Mouse (Mus musculus): ENCODE measurements around the gene Unc45a. TPM values are rescaled to one million over a fixed set of nuclear protein-coding genes. Genes with fewer than 3 reads are reported as not detected.

The Unc45a gene
- polyA plus RNA-seq, 1 experiment from 2014 or later, result 57.0 TPM

GRCm38 (mm10) chr7:80324043-80324815 is 16.6 kb downstream of the Unc45a start, which contains the start of gene Rccd1:
TSS of gene Rccd1 (minus strand) at chr7:80324454.
- Histone ChIP-seq H3K9me3 (ENCODE audit: control insufficient read depth, low read length) (no peaks in the 10 kb centered on the region), H3K27me3 (replicated peaks; ENCODE audit: control insufficient read depth, insufficient read depth, low read length) (no peaks in the 10 kb centered on the region), H3K4me2 (ENCODE audit: low read length) (peak within 1 kb of the TSS; percentile 87), H3K4me3 (ENCODE audit: low read length) (peak within 1 kb of the TSS; percentile 69), H3K36me3 (ENCODE audit: control insufficient read depth, insufficient read depth, low read length) (peaks cover 44% of the 10 kb centered on the region), H3K4me1 (ENCODE audit: control insufficient read depth, insufficient read depth, low read depth, low read length) (peaks cover 20% of the 10 kb centered on the region), H3K9ac (ENCODE audit: low read depth, low read length) (peak within 1 kb of the TSS; percentile 78), H3K27ac (ENCODE audit: low read depth, low read length) (peak within 1 kb of the TSS; percentile 95)
- 2% methylated on average over 38 of the region's 38 CpGs for WGBS
- peak; percentile 99 for ATAC-seq

- Histone ChIP-seq H3K27me3 (replicated peaks; ENCODE audit: control insufficient read depth, insufficient read depth, low read length) (no peaks in the 10 kb centered on the region), H3K4me1 (ENCODE audit: control insufficient read depth, insufficient read depth, low read depth, low read length) (peaks cover 20% of the 10 kb centered on the region), H3K4me2 (ENCODE audit: low read length) (peak overlapping the region; percentile 87), H3K9me3 (ENCODE audit: control insufficient read depth, low read length) (no peaks in the 10 kb centered on the region), H3K4me3 (ENCODE audit: low read length) (peak overlapping the region; percentile 69), H3K36me3 (ENCODE audit: control insufficient read depth, insufficient read depth, low read length) (peaks cover 36% of the 10 kb centered on the region), H3K9ac (ENCODE audit: low read depth, low read length) (peak overlapping the region; percentile 78), H3K27ac (ENCODE audit: low read depth, low read length) (peak overlapping the region; percentile 95)
- ATAC-seq, result no peak
- WGBS, result 21% methylated on average over 8 of the region's 8 CpGs
Measured at GRCm38 (mm10) chr7:80323336-80323735, 17.5 kb downstream of the Unc45a start.

- Histone ChIP-seq H3K27ac (ENCODE audit: low read depth, low read length) (no peak overlapping the region), H3K9me3 (ENCODE audit: control insufficient read depth, low read length) (no peaks in the 10 kb centered on the region), H3K36me3 (ENCODE audit: control insufficient read depth, insufficient read depth, low read length) (peaks cover 12% of the 10 kb centered on the region), H3K27me3 (replicated peaks; ENCODE audit: control insufficient read depth, insufficient read depth, low read length) (no peaks in the 10 kb centered on the region), H3K9ac (ENCODE audit: low read depth, low read length) (no peak overlapping the region), H3K4me3 (ENCODE audit: low read length) (no peak overlapping the region), H3K4me2 (ENCODE audit: low read length) (no peak overlapping the region), H3K4me1 (ENCODE audit: control insufficient read depth, insufficient read depth, low read depth, low read length) (peaks cover 17% of the 10 kb centered on the region)
- WGBS, result 80% methylated on average over 19 of the region's 19 CpGs
- ATAC-seq, result no peak
Measured at GRCm38 (mm10) chr7:80319846-80320496, 20.8 kb downstream of the Unc45a start.

- 91% methylated on average over 4 of the region's 4 CpGs for WGBS
- Histone ChIP-seq H3K9ac (ENCODE audit: low read depth, low read length) (no peak overlapping the region), H3K9me3 (ENCODE audit: control insufficient read depth, low read length) (no peaks in the 10 kb centered on the region), H3K27me3 (replicated peaks; ENCODE audit: control insufficient read depth, insufficient read depth, low read length) (no peaks in the 10 kb centered on the region), H3K27ac (ENCODE audit: low read depth, low read length) (no peak overlapping the region), H3K4me2 (ENCODE audit: low read length) (no peak overlapping the region), H3K36me3 (ENCODE audit: control insufficient read depth, insufficient read depth, low read length) (peaks cover 15% of the 10 kb centered on the region), H3K4me3 (ENCODE audit: low read length) (no peak overlapping the region), H3K4me1 (ENCODE audit: control insufficient read depth, insufficient read depth, low read depth, low read length) (peaks cover 16% of the 10 kb centered on the region)
- ATAC-seq, result no peak
Measured at GRCm38 (mm10) chr7:80318670-80319069, 22.1 kb downstream of the Unc45a start.

GRCm38 (mm10) chr7:80317439-80318115 is 23.2 kb downstream of the Unc45a start:
- WGBS, result 68% methylated on average over 1 of the region's 1 CpGs

GRCm38 (mm10) chr7:80315733-80316132 is 25.1 kb downstream of the Unc45a start:
- Histone ChIP-seq H3K4me1 (ENCODE audit: control insufficient read depth, insufficient read depth, low read depth, low read length) (no peaks in the 10 kb centered on the region), H3K27ac (ENCODE audit: low read depth, low read length) (no peak overlapping the region), H3K4me2 (ENCODE audit: low read length) (no peak overlapping the region), H3K9me3 (ENCODE audit: control insufficient read depth, low read length) (no peaks in the 10 kb centered on the region), H3K4me3 (ENCODE audit: low read length) (no peak overlapping the region), H3K27me3 (replicated peaks; ENCODE audit: control insufficient read depth, insufficient read depth, low read length) (no peaks in the 10 kb centered on the region), H3K36me3 (ENCODE audit: control insufficient read depth, insufficient read depth, low read length) (peaks cover 16% of the 10 kb centered on the region), H3K9ac (ENCODE audit: low read depth, low read length) (no peak overlapping the region)
- WGBS, result 91% methylated on average over 2 of the region's 2 CpGs
- ATAC-seq, result no peak

More at GRCm38 (mm10) chr7:80317439-80318115, 23.2 kb downstream of the Unc45a start:
- Histone ChIP-seq H3K27ac (ENCODE audit: low read depth, low read length) (no peak overlapping the region), H3K27me3 (replicated peaks; ENCODE audit: control insufficient read depth, insufficient read depth, low read length) (no peaks in the 10 kb centered on the region), H3K9me3 (ENCODE audit: control insufficient read depth, low read length) (no peaks in the 10 kb centered on the region), H3K4me2 (ENCODE audit: low read length) (no peak overlapping the region), H3K4me1 (ENCODE audit: control insufficient read depth, insufficient read depth, low read depth, low read length) (peaks cover 6% of the 10 kb centered on the region; the same call in 1 of the 2 replicates), H3K4me3 (ENCODE audit: low read length) (no peak overlapping the region), H3K36me3 (ENCODE audit: control insufficient read depth, insufficient read depth, low read length) (peaks cover 18% of the 10 kb centered on the region), H3K9ac (ENCODE audit: low read depth, low read length) (no peak overlapping the region)
- ATAC-seq, result no peak

- Histone ChIP-seq H3K9me3 (ENCODE audit: control insufficient read depth, low read length) (no peaks in the 10 kb centered on the region), H3K4me3 (ENCODE audit: low read length) (no peak overlapping the region), H3K36me3 (ENCODE audit: control insufficient read depth, insufficient read depth, low read length) (peaks cover 10% of the 10 kb centered on the region), H3K9ac (ENCODE audit: low read depth, low read length) (no peak overlapping the region), H3K4me2 (ENCODE audit: low read length) (no peak overlapping the region), H3K27me3 (replicated peaks; ENCODE audit: control insufficient read depth, insufficient read depth, low read length) (no peaks in the 10 kb centered on the region), H3K4me1 (ENCODE audit: control insufficient read depth, insufficient read depth, low read depth, low read length) (no peaks in the 10 kb centered on the region), H3K27ac (ENCODE audit: low read depth, low read length) (no peak overlapping the region)
- ATAC-seq, result no peak
- 77% methylated on average over 7 of the region's 7 CpGs for WGBS
Measured at GRCm38 (mm10) chr7:80310771-80311170, 30.0 kb downstream of the Unc45a start.

GRCm38 (mm10) chr7:80307766-80308165 is 33.0 kb downstream of the Unc45a start:
- ATAC-seq, result no peak
- H3K4me2 ChIP-seq (ENCODE audit: low read length), result no peak overlapping the region

GRCm38 (mm10) chr7:80301522-80301921 is 39.3 kb downstream of the Unc45a start:
- Histone ChIP-seq H3K9ac (ENCODE audit: low read depth, low read length) (no peak overlapping the region), H3K27ac (ENCODE audit: low read depth, low read length) (no peak overlapping the region), H3K27me3 (replicated peaks; ENCODE audit: control insufficient read depth, insufficient read depth, low read length) (no peaks in the 10 kb centered on the region), H3K4me2 (ENCODE audit: low read length) (no peak overlapping the region), H3K36me3 (ENCODE audit: control insufficient read depth, insufficient read depth, low read length) (no peaks in the 10 kb centered on the region), H3K4me3 (ENCODE audit: low read length) (no peak overlapping the region), H3K9me3 (ENCODE audit: control insufficient read depth, low read length) (no peaks in the 10 kb centered on the region), H3K4me1 (ENCODE audit: control insufficient read depth, insufficient read depth, low read depth, low read length) (no peaks in the 10 kb centered on the region)
- 77% methylated on average over 2 of the region's 2 CpGs for WGBS
- ATAC-seq, result no peak

More at GRCm38 (mm10) chr7:80307766-80308165, 33.0 kb downstream of the Unc45a start:
- WGBS, result 93% methylated on average over 3 of the region's 3 CpGs
- no peaks in the 10 kb centered on the region for H3K27me3 ChIP-seq (replicated peaks; ENCODE audit: control insufficient read depth, insufficient read depth, low read length)
- H3K4me1 ChIP-seq (ENCODE audit: control insufficient read depth, insufficient read depth, low read depth, low read length), result no peaks in the 10 kb centered on the region
- H3K36me3 ChIP-seq (ENCODE audit: control insufficient read depth, insufficient read depth, low read length), result peaks cover 2% of the 10 kb centered on the region; the same call in 1 of the 2 replicates
- H3K4me3 ChIP-seq (ENCODE audit: low read length), result no peak overlapping the region
- H3K9me3 ChIP-seq (ENCODE audit: control insufficient read depth, low read length), result no peaks in the 10 kb centered on the region
- H3K9ac ChIP-seq (ENCODE audit: low read depth, low read length), result no peak overlapping the region
- no peak overlapping the region for H3K27ac ChIP-seq (ENCODE audit: low read depth, low read length)

All from hindbrain, embryonic 16.5 days (tissue).